Mouse (Mus musculus) G1E (cell line): ENCODE data around the gene Duoxa2. TPM values are rescaled to one million over a fixed set of nuclear protein-coding genes. Genes with fewer than 3 reads are reported as not detected.

Experiments
- ATAC-seq: 2 replicates; pipeline ENCODE4 v1.8.0; 2016; ENCODE audit warnings: mild to moderate bottlenecking; ENCODE audit not compliant: insufficient number of reproducible peaks, poor library complexity, low FRiP score, severe bottlenecking; ENCODE audit errors: extremely low read depth
- DNase-seq: peaks from one replicate; pipeline ENCODE4 v3.0.0; 2012; ENCODE audit warnings: low spot score
- H3K27me3 ChIP-seq: 2 replicates; pipeline ENCODE4 v1.6.1; 2012; ENCODE audit warnings: mild to moderate bottlenecking, low read length, inconsistent platforms; ENCODE audit not compliant: insufficient read depth
- H3K36me3 ChIP-seq: replicated peaks from 2 replicates; pipeline ENCODE3; 2012; ENCODE audit warnings: mild to moderate bottlenecking, inconsistent platforms
- H3K4me1 ChIP-seq: 2 replicates; pipeline ENCODE4 v1.6.1; 2012; ENCODE audit warnings: low read depth, low read length, inconsistent platforms, mixed read lengths; ENCODE audit not compliant: insufficient read depth
- H3K4me3 ChIP-seq: 2 replicates; pipeline ENCODE4 v1.5.1; 2012; ENCODE audit warnings: low read depth, mild to moderate bottlenecking, inconsistent platforms, low read length, moderate library complexity, mixed read lengths
- H3K9me3 ChIP-seq: replicated peaks from 2 replicates; pipeline ENCODE4 v1.6.1; 2012; ENCODE audit warnings: inconsistent platforms
- CTCF ChIP-seq: IDR thresholded peaks from 2 replicates; pipeline ENCODE4 v1.5.1; 2012; ENCODE audit warnings: low read depth, low read length, inconsistent platforms, mixed read lengths
- GATA1 ChIP-seq: IDR thresholded peaks from 2 replicates; pipeline ENCODE4 v1.6.1; 2012; ENCODE audit warnings: borderline replicate concordance, low read length, inconsistent platforms, mixed read lengths
- GATA2 ChIP-seq: IDR thresholded peaks from 2 replicates; pipeline ENCODE4 v1.6.1; 2012; ENCODE audit warnings: low read depth, low read length, inconsistent platforms, borderline replicate concordance
- POLR2AphosphoS5 ChIP-seq: IDR thresholded peaks from 2 replicates; pipeline ENCODE4 v1.6.1; 2012; ENCODE audit warnings: low read depth, low read length, inconsistent platforms; ENCODE audit not compliant: insufficient replicate concordance
- TAL1 ChIP-seq: conservative IDR thresholded peaks from 2 replicates; pipeline ENCODE4 v1.6.1; 2012; ENCODE audit warnings: low read depth, low read length, inconsistent platforms, mixed read lengths
- polyA plus RNA-seq: library from polyadenylated mRNA; stranded (reverse); fragments of >175 nt; gene quantifications from 2 replicates; pipeline ENCODE4 v1.2.3, GENCODE M21; 2012
- total RNA-seq, 2 experiments: library from RNA; stranded (forward) in 1 of 2; stranded (reverse) in 1 of 2; fragments of 200-1000 nt in 1 of 2; fragments of >200 nt in 1 of 2; fragmentation: Nextera tagmentation in 1 of 2; gene quantifications; 2 replicates each; pipeline ENCODE4 v1.2.3; 2014 to 2017

Gene Duoxa2
- total and polyA plus RNA-seq, 3 experiments, result 0.16 TPM; not detected in 2

GRCm38 (mm10) chr2:122299911-122300655 is 1.4 kb downstream of the Duoxa2 start:
- H3K36me3 ChIP-seq, result no peaks in the 10 kb centered on the region
- H3K27me3 ChIP-seq, result peaks cover 58% of the 10 kb centered on the region
- no peak for DNase-seq
- H3K9me3 ChIP-seq, result no peaks in the 10 kb centered on the region
- no peak for ATAC-seq
- no peak for TF ChIP-seq POLR2AphosphoS5
- no peak for TF ChIP-seq GATA2
- no peak for TF ChIP-seq CTCF
- TF ChIP-seq TAL1, result no peak
- peaks cover 8% of the 10 kb centered on the region for H3K4me1 ChIP-seq
- no peak overlapping the region for H3K4me3 ChIP-seq

GRCm38 (mm10) chr2:122300656-122301020 is 1.9 kb downstream of the Duoxa2 start:
- ATAC-seq, result no peak
- H3K4me3 ChIP-seq, result no peak overlapping the region
- H3K9me3 ChIP-seq, result no peaks in the 10 kb centered on the region
- TF ChIP-seq CTCF (no peak), POLR2AphosphoS5 (no peak), GATA1 (no peak), TAL1 (no peak), GATA2 (no peak)
- H3K4me1 ChIP-seq, result peaks cover 8% of the 10 kb centered on the region
- no peaks in the 10 kb centered on the region for H3K36me3 ChIP-seq
- no peak for DNase-seq
- H3K27me3 ChIP-seq, result peaks cover 61% of the 10 kb centered on the region

GRCm38 (mm10) chr2:122301081-122301920 is 2.6 kb downstream of the Duoxa2 start:
- Histone ChIP-seq H3K27me3 (peaks cover 62% of the 10 kb centered on the region), H3K9me3 (no peaks in the 10 kb centered on the region), H3K4me1 (peaks cover 8% of the 10 kb centered on the region), H3K4me3 (no peak overlapping the region), H3K36me3 (no peaks in the 10 kb centered on the region)
- ATAC-seq (no peak), DNase-seq (no peak)
- TF ChIP-seq TAL1 (no peak), CTCF (no peak), POLR2AphosphoS5 (no peak), GATA1 (no peak), GATA2 (no peak)

GRCm38 (mm10) chr2:122301921-122302573 is 3.3 kb downstream of the Duoxa2 start:
- no peaks in the 10 kb centered on the region for H3K36me3 ChIP-seq
- H3K4me3 ChIP-seq, result no peak overlapping the region
- ATAC-seq (no peak), DNase-seq (no peak)
- TF ChIP-seq CTCF (no peak), TAL1 (no peak), POLR2AphosphoS5 (no peak), GATA2 (no peak), GATA1 (no peak)
- peaks cover 66% of the 10 kb centered on the region for H3K27me3 ChIP-seq
- H3K9me3 ChIP-seq, result no peaks in the 10 kb centered on the region
- H3K4me1 ChIP-seq, result peaks cover 8% of the 10 kb centered on the region

GRCm38 (mm10) chr2:122302574-122303241 is 4.0 kb downstream of the Duoxa2 start:
- Histone ChIP-seq H3K9me3 (no peaks in the 10 kb centered on the region), H3K4me3 (no peak overlapping the region), H3K4me1 (peaks cover 8% of the 10 kb centered on the region), H3K36me3 (no peaks in the 10 kb centered on the region), H3K27me3 (peaks cover 59% of the 10 kb centered on the region)
- DNase-seq (peak; percentile 56), ATAC-seq (peak; percentile 75)
- TF ChIP-seq GATA2, result no peak
- peak; percentile 32 for TF ChIP-seq CTCF
- no peak for TF ChIP-seq POLR2AphosphoS5
- TF ChIP-seq GATA1, result no peak
- TF ChIP-seq TAL1, result no peak
